8 mouse cellular contexts compared by ENCODE assay signal in genomic region chr14:33351019-33351418, GRCm38 (mm10).
DNase-seq lines count a peak whose midpoint lies in the region; ATAC-seq lines count a peak whose summit lies in the region.

No protein-coding gene starts in this region.

- no peak overlapping the region for H3K27ac ChIP-seq in embryonic facial prominence, embryonic 14.5 days (replicated peaks; ENCODE audit: low read depth, low read length)
- no peak overlapping the region for H3K27ac ChIP-seq in midbrain, embryonic 11.5 days (ENCODE audit: low read depth, low read length)

- no peaks in the 10 kb centered on the region for H3K36me3 ChIP-seq in embryonic facial prominence, embryonic 14.5 days (ENCODE audit: control insufficient read depth, insufficient read depth, low read length)
- H3K36me3 ChIP-seq in midbrain, embryonic 11.5 days (ENCODE audit: control insufficient read depth, insufficient read depth, low read length) = no peaks in the 10 kb centered on the region

- H3K4me3 ChIP-seq in embryonic facial prominence, embryonic 14.5 days (ENCODE audit: low read depth, low read length) = peak overlapping the region; percentile 44
- peak overlapping the region; percentile 35 for H3K4me3 ChIP-seq in midbrain, embryonic 11.5 days (ENCODE audit: low read depth, low read length)

- WGBS in embryonic facial prominence, embryonic 14.5 days = 0% methylated on average over 3 of the region's 42 CpGs
- 3% methylated on average over 21 of the region's 42 CpGs for WGBS in midbrain, embryonic 11.5 days

- peak; percentile 66 for DNase-seq in ZHBTc4 (ENCODE audit: low read depth, low spot score)
- DNase-seq in embryonic facial prominence, embryonic 14.5 days (ENCODE audit: low spot score) = no peak
- peak; percentile 19 to 61 for DNase-seq in kidney, postnatal 25 days
- no peak for DNase-seq in midbrain, embryonic 11.5 days (ENCODE audit: low spot score, missing footprints)
- DNase-seq in frontal cortex, postnatal 14 days (ENCODE audit: low spot score in 2 of 2) = no peak
- no peak for DNase-seq in cerebellum, adult 11-12 months
- no peak for DNase-seq in frontal cortex, postnatal 36 days (ENCODE audit: low spot score in 2 of 2)
- DNase-seq in thymus, postnatal 0 days (ENCODE audit: low spot score) = no peak

- peak overlapping the region; percentile 87 for H3K4me2 ChIP-seq in embryonic facial prominence, embryonic 14.5 days (ENCODE audit: low read depth, low read length)
- H3K4me2 ChIP-seq in midbrain, embryonic 11.5 days = peak overlapping the region; percentile 72

- ATAC-seq in embryonic facial prominence, embryonic 14.5 days (ENCODE audit: low read depth) = peak; percentile 38; the same call in 1 of the 2 replicates
- no peak for ATAC-seq in midbrain, embryonic 11.5 days (ENCODE audit: low FRiP score)

- peak overlapping the region; percentile 63 for H3K9ac ChIP-seq in embryonic facial prominence, embryonic 14.5 days (ENCODE audit: low read depth, low read length)
- peak overlapping the region; percentile 37 for H3K9ac ChIP-seq in midbrain, embryonic 11.5 days (ENCODE audit: low read length)

- H3K27me3 ChIP-seq in embryonic facial prominence, embryonic 14.5 days (replicated peaks; ENCODE audit: control insufficient read depth, insufficient read depth, low read length) = peaks cover 36% of the 10 kb centered on the region
- peaks cover 25% of the 10 kb centered on the region for H3K27me3 ChIP-seq in midbrain, embryonic 11.5 days (ENCODE audit: control insufficient read depth, insufficient read depth, low read length)

- H3K9me3 ChIP-seq in embryonic facial prominence, embryonic 14.5 days (ENCODE audit: control insufficient read depth, low read length) = no peaks in the 10 kb centered on the region
- no peaks in the 10 kb centered on the region for H3K9me3 ChIP-seq in midbrain, embryonic 11.5 days (ENCODE audit: control insufficient read depth, low read length)

- H3K4me1 ChIP-seq in embryonic facial prominence, embryonic 14.5 days (ENCODE audit: control insufficient read depth, insufficient read depth, low read length) = no peaks in the 10 kb centered on the region
- 0 out of 2 replicates have a peak, but pooled peaks cover 4% of the 10 kb centered on the region for H3K4me1 ChIP-seq in midbrain, embryonic 11.5 days (ENCODE audit: control insufficient read depth, insufficient read depth, low read length)

Comparison
In these comparisons a context has a peak if more than half of its experiments do, and no peak if none do; other contexts are left out.
1. DNase-seq: peak in ZHBTc4 (single experiment) and kidney, postnatal 25 days (2 of 2); none in embryonic facial prominence, embryonic 14.5 days (single experiment), midbrain, embryonic 11.5 days (single experiment), frontal cortex, postnatal 14 days (0 of 2), cerebellum, adult 11-12 months (single experiment), frontal cortex, postnatal 36 days (0 of 2) and thymus, postnatal 0 days (single experiment).